Mouse (Mus musculus): ENCODE measurements around the gene Hoxc12.
A peak's percentile ranks its signal among the peaks of the same experiment; 100 is the strongest.

Hoxc12 gene

DNA sequence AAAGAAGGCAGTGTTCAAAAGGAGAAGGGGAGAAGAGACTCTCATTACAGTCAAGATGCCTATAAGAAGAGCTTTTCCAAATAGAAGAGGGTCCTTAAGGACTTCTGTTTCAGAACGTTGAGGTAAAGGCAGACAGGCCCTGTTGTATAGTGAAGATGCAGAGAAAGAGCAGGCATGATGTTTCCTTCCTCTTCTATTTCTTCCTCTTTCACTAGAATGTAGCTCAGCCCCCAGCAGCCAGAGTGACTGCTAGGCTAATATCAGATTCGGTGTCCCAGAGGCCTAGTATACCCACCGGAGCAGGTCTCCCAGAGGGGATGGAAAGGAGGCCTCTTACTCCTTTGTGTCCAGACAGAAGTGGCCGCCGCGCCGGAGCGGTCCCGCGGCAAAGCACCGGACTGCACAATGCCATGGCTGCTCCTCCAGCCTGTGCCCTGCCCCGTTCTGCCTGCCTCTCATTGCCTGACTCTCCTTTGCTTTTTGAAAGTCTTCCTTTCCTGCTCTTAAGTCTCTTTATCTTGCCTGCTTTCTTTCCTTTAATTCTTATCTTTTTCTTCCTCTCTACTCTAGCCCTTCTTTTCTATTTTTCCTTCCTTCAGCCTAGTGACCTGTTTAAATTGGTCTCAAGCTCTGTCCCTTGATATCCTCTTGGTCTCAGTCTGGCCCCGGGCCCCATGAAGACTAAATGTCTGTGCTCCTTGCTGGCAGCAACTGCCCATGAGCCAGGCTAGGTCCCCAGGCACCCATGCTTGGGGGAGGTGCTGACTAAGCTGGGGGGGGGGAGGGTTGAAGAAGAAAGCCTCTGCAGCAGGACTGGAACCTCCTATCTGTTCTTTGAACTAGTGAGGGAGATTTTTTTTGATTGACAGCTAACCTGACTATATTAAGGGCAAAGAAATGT is 42.3 kb downstream of the Hoxc12 start:
- TF ChIP-seq NANOG (IDR thresholded peaks at IDR 0.05; ENCODE audit: borderline replicate concordance, low read length) (no peak), POU5F1 (IDR thresholded peaks at IDR 0.05; ENCODE audit: borderline replicate concordance, low read length) (no peak), CTCF (conservative IDR thresholded peaks at IDR 0.05; ENCODE audit: low read length) (no peak)
- H3K27me3 ChIP-seq (ENCODE audit: insufficient read depth, low read length) = peaks cover 99% of the 10 kb centered on the region
- no peaks in the 10 kb centered on the region for H3K9me3 ChIP-seq (ENCODE audit: low read length)
- H3K4me3 ChIP-seq (replicated peaks; ENCODE audit: low read length) = no peak overlapping the region
- H3K4me1 ChIP-seq (replicated peaks; ENCODE audit: low read depth, low read length) = peaks cover 40% of the 10 kb centered on the region
- H3K36me3 ChIP-seq (ENCODE audit: insufficient read depth, low read length) = no peaks in the 10 kb centered on the region

GRCm38 (mm10) chr15:102979936-102980335 is 43.4 kb downstream of the Hoxc12 start:
- no peaks in the 10 kb centered on the region for H3K36me3 ChIP-seq (ENCODE audit: insufficient read depth, low read length)
- no peak overlapping the region for H3K4me3 ChIP-seq (replicated peaks; ENCODE audit: low read length)
- peaks cover 40% of the 10 kb centered on the region for H3K4me1 ChIP-seq (replicated peaks; ENCODE audit: low read depth, low read length)
- TF ChIP-seq NANOG (IDR thresholded peaks at IDR 0.05; ENCODE audit: borderline replicate concordance, low read length) = no peak
- TF ChIP-seq CTCF (conservative IDR thresholded peaks at IDR 0.05; ENCODE audit: low read length) = no peak
- TF ChIP-seq POU5F1 (IDR thresholded peaks at IDR 0.05; ENCODE audit: borderline replicate concordance, low read length) = no peak
- no peaks in the 10 kb centered on the region for H3K9me3 ChIP-seq (ENCODE audit: low read length)
- peaks cover 99% of the 10 kb centered on the region for H3K27me3 ChIP-seq (ENCODE audit: insufficient read depth, low read length)

GRCm38 (mm10) chr15:102980352-102980751 is 43.8 kb downstream of the Hoxc12 start:
- Histone ChIP-seq H3K9me3 (ENCODE audit: low read length) (peaks cover 3% of the 10 kb centered on the region; the same call in 1 of the 2 replicates), H3K4me3 (replicated peaks; ENCODE audit: low read length) (no peak overlapping the region), H3K4me1 (replicated peaks; ENCODE audit: low read depth, low read length) (peaks cover 40% of the 10 kb centered on the region), H3K27me3 (ENCODE audit: insufficient read depth, low read length) (peaks cover 99% of the 10 kb centered on the region), H3K36me3 (ENCODE audit: insufficient read depth, low read length) (no peaks in the 10 kb centered on the region)
- TF ChIP-seq POU5F1 (IDR thresholded peaks at IDR 0.05; ENCODE audit: borderline replicate concordance, low read length) = no peak
- no peak for TF ChIP-seq CTCF (conservative IDR thresholded peaks at IDR 0.05; ENCODE audit: low read length)
- TF ChIP-seq NANOG (IDR thresholded peaks at IDR 0.05; ENCODE audit: borderline replicate concordance, low read length) = no peak

GRCm38 (mm10) chr15:102980912-102981311 is 44.4 kb downstream of the Hoxc12 start:
- peaks cover 99% of the 10 kb centered on the region for H3K27me3 ChIP-seq (ENCODE audit: insufficient read depth, low read length)
- H3K9me3 ChIP-seq (ENCODE audit: low read length) = peaks cover 8% of the 10 kb centered on the region
- H3K4me3 ChIP-seq (replicated peaks; ENCODE audit: low read length) = peak overlapping the region; percentile 69
- no peaks in the 10 kb centered on the region for H3K36me3 ChIP-seq (ENCODE audit: insufficient read depth, low read length)
- no peak for TF ChIP-seq NANOG (IDR thresholded peaks at IDR 0.05; ENCODE audit: borderline replicate concordance, low read length)
- no peak for TF ChIP-seq CTCF (conservative IDR thresholded peaks at IDR 0.05; ENCODE audit: low read length)
- no peak for TF ChIP-seq POU5F1 (IDR thresholded peaks at IDR 0.05; ENCODE audit: borderline replicate concordance, low read length)
- H3K4me1 ChIP-seq (replicated peaks; ENCODE audit: low read depth, low read length) = peaks cover 34% of the 10 kb centered on the region

GRCm38 (mm10) chr15:102981379-102982288 is 45.1 kb downstream of the Hoxc12 start:
- H3K27me3 ChIP-seq (ENCODE audit: insufficient read depth, low read length) = peaks cover 100% of the 10 kb centered on the region
- peaks cover 15% of the 10 kb centered on the region for H3K9me3 ChIP-seq (ENCODE audit: low read length)
- TF ChIP-seq POU5F1 (IDR thresholded peaks at IDR 0.05; ENCODE audit: borderline replicate concordance, low read length) = no peak
- TF ChIP-seq CTCF (conservative IDR thresholded peaks at IDR 0.05; ENCODE audit: low read length) = no peak
- no peak for TF ChIP-seq NANOG (IDR thresholded peaks at IDR 0.05; ENCODE audit: borderline replicate concordance, low read length)
- peaks cover 28% of the 10 kb centered on the region for H3K4me1 ChIP-seq (replicated peaks; ENCODE audit: low read depth, low read length)
- no peaks in the 10 kb centered on the region for H3K36me3 ChIP-seq (ENCODE audit: insufficient read depth, low read length)
- peak overlapping the region; percentile 69 for H3K4me3 ChIP-seq (replicated peaks; ENCODE audit: low read length)

DNA sequence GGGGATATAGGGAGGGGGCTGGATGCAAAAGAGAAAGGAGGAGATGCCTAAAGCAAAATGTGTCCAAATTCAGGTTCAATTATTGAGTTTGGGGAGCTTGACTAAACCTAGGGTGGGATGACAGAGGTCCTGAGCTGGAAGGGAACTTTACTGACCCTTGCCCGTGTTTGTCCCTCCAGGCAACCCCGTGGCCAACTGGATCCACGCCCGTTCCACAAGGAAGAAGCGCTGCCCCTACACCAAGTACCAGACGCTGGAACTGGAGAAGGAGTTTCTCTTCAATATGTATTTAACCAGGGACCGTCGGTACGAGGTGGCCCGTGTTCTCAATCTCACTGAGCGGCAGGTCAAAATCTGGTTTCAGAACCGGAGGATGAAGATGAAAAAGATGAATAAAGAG is 47.2 kb downstream of the Hoxc12 start:
- H3K27me3 ChIP-seq (ENCODE audit: insufficient read depth, low read length) = peaks cover 100% of the 10 kb centered on the region
- H3K36me3 ChIP-seq (ENCODE audit: insufficient read depth, low read length) = no peaks in the 10 kb centered on the region
- H3K9me3 ChIP-seq (ENCODE audit: low read length) = peaks cover 15% of the 10 kb centered on the region
- no peak for TF ChIP-seq NANOG (IDR thresholded peaks at IDR 0.05; ENCODE audit: borderline replicate concordance, low read length)
- TF ChIP-seq CTCF (conservative IDR thresholded peaks at IDR 0.05; ENCODE audit: low read length) = no peak
- no peak for TF ChIP-seq POU5F1 (IDR thresholded peaks at IDR 0.05; ENCODE audit: borderline replicate concordance, low read length)
- H3K4me3 ChIP-seq (replicated peaks; ENCODE audit: low read length) = no peak overlapping the region
- peaks cover 27% of the 10 kb centered on the region for H3K4me1 ChIP-seq (replicated peaks; ENCODE audit: low read depth, low read length)

- Histone ChIP-seq H3K27me3 (ENCODE audit: insufficient read depth, low read length) (peaks cover 100% of the 10 kb centered on the region), H3K9me3 (ENCODE audit: low read length) (peaks cover 15% of the 10 kb centered on the region), H3K36me3 (ENCODE audit: insufficient read depth, low read length) (no peaks in the 10 kb centered on the region), H3K4me1 (replicated peaks; ENCODE audit: low read depth, low read length) (peaks cover 27% of the 10 kb centered on the region), H3K4me3 (replicated peaks; ENCODE audit: low read length) (no peak overlapping the region)
- TF ChIP-seq CTCF (conservative IDR thresholded peaks at IDR 0.05; ENCODE audit: low read length) = no peak
- TF ChIP-seq NANOG (IDR thresholded peaks at IDR 0.05; ENCODE audit: borderline replicate concordance, low read length) = no peak
- TF ChIP-seq POU5F1 (IDR thresholded peaks at IDR 0.05; ENCODE audit: borderline replicate concordance, low read length) = no peak
Measured at GRCm38 (mm10) chr15:102984521-102984920, 48.0 kb downstream of the Hoxc12 start.

GRCm38 (mm10) chr15:102984925-102985324 is 48.4 kb downstream of the Hoxc12 start:
- H3K4me1 ChIP-seq (replicated peaks; ENCODE audit: low read depth, low read length) = peaks cover 27% of the 10 kb centered on the region

More at GRCm38 (mm10) chr15:102984925-102985324, 48.4 kb downstream of the Hoxc12 start:
- no peak for TF ChIP-seq NANOG (IDR thresholded peaks at IDR 0.05; ENCODE audit: borderline replicate concordance, low read length)
- TF ChIP-seq CTCF (conservative IDR thresholded peaks at IDR 0.05; ENCODE audit: low read length) = no peak
- no peak for TF ChIP-seq POU5F1 (IDR thresholded peaks at IDR 0.05; ENCODE audit: borderline replicate concordance, low read length)
- H3K4me3 ChIP-seq (replicated peaks; ENCODE audit: low read length) = no peak overlapping the region
- peaks cover 100% of the 10 kb centered on the region for H3K27me3 ChIP-seq (ENCODE audit: insufficient read depth, low read length)
- H3K9me3 ChIP-seq (ENCODE audit: low read length) = peaks cover 15% of the 10 kb centered on the region
- H3K36me3 ChIP-seq (ENCODE audit: insufficient read depth, low read length) = no peaks in the 10 kb centered on the region
